Mouse (Mus musculus) forebrain, postnatal 0 days (tissue): ENCODE measurements around the gene Naa38. TPM values are rescaled to one million over a fixed set of nuclear protein-coding genes. Genes with fewer than 3 reads are reported as not detected.

Experiments
- ATAC-seq: fragments of 200-750 bp; cut with Nextera tagmentation; 2 replicates; pipeline ENCODE4 v1.8.0; 2017; ENCODE audit warnings: mild to moderate bottlenecking, moderate library complexity
- DNase-seq: peaks from one replicate; pipeline ENCODE4 v3.0.0-alpha.2; 2015
- H3K27ac ChIP-seq: fragments of 300-500 bp; sonication (generic); 2 replicates; pipeline ENCODE4 v1.5.1; 2014; ENCODE audit warnings: low read depth, mild to moderate bottlenecking, antibody characterized with exemption, low read length, moderate library complexity, mixed read lengths
- H3K27me3 ChIP-seq: fragments of 300-500 bp; sonication (generic); 2 replicates; pipeline ENCODE4 v1.6.1; 2014; ENCODE audit warnings: mild to moderate bottlenecking, low read length, mixed read lengths; ENCODE audit not compliant: insufficient read depth
- H3K36me3 ChIP-seq: fragments of 300-500 bp; sonication (generic); 2 replicates; pipeline ENCODE4 v1.6.1; 2014; ENCODE audit warnings: mild to moderate bottlenecking, moderate library complexity; ENCODE audit not compliant: insufficient read depth
- H3K4me1 ChIP-seq: fragments of 300-500 bp; sonication (generic); 2 replicates; pipeline ENCODE4 v1.6.1; 2014; ENCODE audit warnings: antibody characterized with exemption; ENCODE audit not compliant: insufficient read depth
- H3K4me2 ChIP-seq: fragments of 300-500 bp; sonication (generic); 2 replicates; pipeline ENCODE4 v1.6.1; 2014; ENCODE audit warnings: low read depth, mild to moderate bottlenecking, moderate library complexity
- H3K4me3 ChIP-seq: fragments of 300-500 bp; sonication (generic); 2 replicates; pipeline ENCODE4 v1.5.1; 2014; ENCODE audit warnings: low read depth, low read length, mixed read lengths
- H3K9ac ChIP-seq: fragments of 300-500 bp; sonication (generic); 2 replicates; pipeline ENCODE4 v1.6.1; 2014; ENCODE audit warnings: mild to moderate bottlenecking
- H3K9me3 ChIP-seq: fragments of 300-500 bp; sonication (generic); 2 replicates; pipeline ENCODE4 v1.6.1; 2016; ENCODE audit warnings: low read length
- CTCF ChIP-seq: sonication (generic); IDR thresholded peaks from 2 replicates; pipeline ENCODE4 v1.5.1; 2016; ENCODE audit warnings: antibody characterized with exemption, control low read depth, low read depth
- WGBS: fragments of 180-500 bp; shearing (Covaris S2); extraction: QIAGEN DNeasy Blood & Tissue Kit; methylation state at CpG from one replicate; pipeline ENCODE4 v1.1.7; 2014; 5-methylcytosine and 5-hydroxymethylcytosine counted together
- polyA plus RNA-seq: library from polyadenylated mRNA; unstranded; fragments of >200 nt; fragmentation: Nextera tagmentation; extraction: Ambion mirVana; gene quantifications from 2 replicates; pipeline ENCODE4 v1.2.1, GENCODE M21; 2015
- total RNA-seq: library from RNA; depleted of rRNA; stranded (reverse); fragments of >200 nt; gene quantifications from 2 replicates; pipeline ENCODE4 v1.2.3, GENCODE M21; 2014; rRNA removed

Naa38 gene
- total and polyA plus RNA-seq, 2 experiments from 2014 or later: 47.7 to 125 TPM

DNA sequence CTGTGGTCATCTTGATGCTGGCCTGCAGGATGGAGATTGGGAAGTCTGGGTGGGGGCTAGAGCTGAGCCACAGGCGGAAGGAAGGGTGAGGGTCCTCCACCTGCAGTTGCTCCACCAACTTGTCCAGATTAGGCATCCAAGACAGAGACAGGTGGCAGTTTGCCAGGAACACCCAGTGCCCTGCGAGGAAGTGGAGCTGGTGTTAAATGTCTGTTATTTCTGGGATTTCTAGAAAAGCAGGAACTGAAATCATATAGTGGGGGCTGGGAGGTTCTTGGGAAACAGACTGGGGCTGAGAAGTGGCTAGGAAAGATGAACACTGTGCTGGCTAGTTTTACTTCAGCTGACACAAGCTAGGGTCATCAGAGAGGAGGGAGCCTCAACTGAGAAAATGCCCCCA is 34.0 kb downstream of the Naa38 start:
- DNase-seq (no peak), ATAC-seq (no peak)
- Histone ChIP-seq H3K4me3 (no peak overlapping the region), H3K27me3 (no peaks in the 10 kb centered on the region), H3K4me2 (no peak overlapping the region), H3K9ac (no peak overlapping the region), H3K4me1 (no peaks in the 10 kb centered on the region), H3K36me3 (no peaks in the 10 kb centered on the region), H3K9me3 (no peaks in the 10 kb centered on the region), H3K27ac (no peak overlapping the region)
- no peak for TF ChIP-seq CTCF
- WGBS: 35% methylated on average over 2 of the region's 2 CpGs

GRCm38 (mm10) chr11:69430631-69431030 is 35.3 kb downstream of the Naa38 start:
- H3K4me1 ChIP-seq: no peaks in the 10 kb centered on the region
- no peak overlapping the region for H3K27ac ChIP-seq
- DNase-seq (no peak), ATAC-seq (no peak)
- H3K4me3 ChIP-seq: no peak overlapping the region
- H3K4me2 ChIP-seq: no peak overlapping the region
- no peaks in the 10 kb centered on the region for H3K27me3 ChIP-seq
- H3K36me3 ChIP-seq: no peaks in the 10 kb centered on the region
- no peak overlapping the region for H3K9ac ChIP-seq
- H3K9me3 ChIP-seq: no peaks in the 10 kb centered on the region
- TF ChIP-seq CTCF: no peak
- 88% methylated on average over 15 of the region's 15 CpGs for WGBS

- Histone ChIP-seq H3K4me1 (no peaks in the 10 kb centered on the region), H3K9me3 (no peaks in the 10 kb centered on the region), H3K9ac (no peak overlapping the region), H3K27ac (no peak overlapping the region), H3K36me3 (no peaks in the 10 kb centered on the region), H3K27me3 (no peaks in the 10 kb centered on the region), H3K4me2 (no peak overlapping the region), H3K4me3 (no peak overlapping the region)
- ATAC-seq (peak; percentile 93), DNase-seq (peak; percentile 90)
- WGBS: 30% methylated on average over 11 of the region's 11 CpGs
- peak; percentile 86 for TF ChIP-seq CTCF
Measured at GRCm38 (mm10) chr11:69431829-69432639, 36.7 kb downstream of the Naa38 start.

GRCm38 (mm10) chr11:69432640-69432982 is 37.3 kb downstream of the Naa38 start:
- WGBS: 74% methylated on average over 11 of the region's 11 CpGs
- no peaks in the 10 kb centered on the region for H3K4me1 ChIP-seq
- no peak overlapping the region for H3K4me2 ChIP-seq
- ATAC-seq (no peak), DNase-seq (no peak)
- no peaks in the 10 kb centered on the region for H3K27me3 ChIP-seq
- H3K9ac ChIP-seq: no peak overlapping the region
- no peak overlapping the region for H3K27ac ChIP-seq
- no peak overlapping the region for H3K4me3 ChIP-seq
- no peaks in the 10 kb centered on the region for H3K36me3 ChIP-seq
- H3K9me3 ChIP-seq: no peaks in the 10 kb centered on the region
- TF ChIP-seq CTCF: no peak

DNA sequence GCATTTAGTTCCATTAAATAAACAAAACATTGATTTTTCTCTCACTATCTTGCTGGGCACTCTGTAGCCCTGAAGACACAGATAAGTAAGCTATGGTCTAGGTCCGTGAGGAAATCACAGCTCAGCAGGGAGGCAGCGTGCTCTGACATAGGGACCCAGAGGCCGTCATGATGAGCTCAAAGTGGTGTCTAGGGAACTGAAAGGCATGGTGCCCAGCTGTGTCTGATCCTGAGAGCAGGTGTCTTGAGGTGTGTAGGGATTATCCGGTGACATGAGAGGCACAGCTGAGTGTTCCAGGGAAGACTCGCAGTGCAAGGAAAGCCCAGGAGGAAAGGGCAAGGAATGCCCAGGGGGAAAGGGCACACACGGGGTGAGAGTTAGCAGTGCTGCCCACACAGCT is 37.9 kb downstream of the Naa38 start:
- 75% methylated on average over 6 of the region's 6 CpGs for WGBS
- no peak overlapping the region for H3K4me2 ChIP-seq
- no peak overlapping the region for H3K27ac ChIP-seq
- ATAC-seq (no peak), DNase-seq (no peak)
- no peaks in the 10 kb centered on the region for H3K27me3 ChIP-seq
- H3K4me1 ChIP-seq: no peaks in the 10 kb centered on the region
- no peaks in the 10 kb centered on the region for H3K36me3 ChIP-seq
- H3K4me3 ChIP-seq: no peak overlapping the region
- H3K9me3 ChIP-seq: no peaks in the 10 kb centered on the region
- no peak overlapping the region for H3K9ac ChIP-seq
- TF ChIP-seq CTCF: no peak

GRCm38 (mm10) chr11:69437291-69437690 is 42.0 kb downstream of the Naa38 start:
- H3K36me3 ChIP-seq: no peaks in the 10 kb centered on the region

GRCm38 (mm10) chr11:69443328-69443727 is 48.0 kb downstream of the Naa38 start:
- Histone ChIP-seq H3K9ac (no peak overlapping the region), H3K27ac (no peak overlapping the region), H3K4me2 (no peak overlapping the region), H3K9me3 (no peaks in the 10 kb centered on the region), H3K4me1 (no peaks in the 10 kb centered on the region), H3K27me3 (no peaks in the 10 kb centered on the region), H3K4me3 (no peak overlapping the region), H3K36me3 (no peaks in the 10 kb centered on the region)
- ATAC-seq (no peak), DNase-seq (no peak)
- TF ChIP-seq CTCF: no peak
- WGBS: 61% methylated on average over 5 of the region's 5 CpGs

More at GRCm38 (mm10) chr11:69437291-69437690, 42.0 kb downstream of the Naa38 start:
- Histone ChIP-seq H3K4me2 (no peak overlapping the region), H3K9me3 (no peaks in the 10 kb centered on the region), H3K27me3 (no peaks in the 10 kb centered on the region), H3K27ac (no peak overlapping the region), H3K4me3 (no peak overlapping the region), H3K4me1 (no peaks in the 10 kb centered on the region), H3K9ac (no peak overlapping the region)
- WGBS: 58% methylated on average over 3 of the region's 3 CpGs
- DNase-seq: no peak
- no peak for ATAC-seq
- no peak for TF ChIP-seq CTCF

Other genes with a start within 250 kb of the Naa38 start
- 0.19 and 0.38 TPM in 2 replicates for gene Alox12b, start 238.5 kb upstream of the Naa38 start, total RNA-seq
- gene Alox12b, start 238.5 kb upstream of the Naa38 start, polyA plus RNA-seq: 0.15 and 0.46 TPM in 2 replicates
- gene Alox8, start 197.6 kb upstream of the Naa38 start, total RNA-seq: 1.2 and 1.7 TPM in 2 replicates
- 0.34 and 0.54 TPM in 2 replicates for gene Alox8, start 197.6 kb upstream of the Naa38 start, polyA plus RNA-seq
- gene Gucy2e, start 158.5 kb upstream of the Naa38 start, total RNA-seq: 0.67 and 0.77 TPM in 2 replicates
- 0.60 and 0.85 TPM in 2 replicates for gene Gucy2e, start 158.5 kb upstream of the Naa38 start, polyA plus RNA-seq
- gene Cntrob, start 71.7 kb upstream of the Naa38 start, total RNA-seq: 20.5 and 35.7 TPM in 2 replicates
- gene Cntrob, start 71.7 kb upstream of the Naa38 start, polyA plus RNA-seq: 12.1 and 13.0 TPM in 2 replicates
- gene Trappc1, start 71.5 kb upstream of the Naa38 start, total RNA-seq: 124 and 133 TPM in 2 replicates
- 149 and 178 TPM in 2 replicates for gene Trappc1, start 71.5 kb upstream of the Naa38 start, polyA plus RNA-seq
- 5.5 and 5.8 TPM in 2 replicates for gene Kcnab3, start 69.2 kb upstream of the Naa38 start, total RNA-seq
- 4.2 and 4.4 TPM in 2 replicates for gene Kcnab3, start 69.2 kb upstream of the Naa38 start, polyA plus RNA-seq
- 190 and 225 TPM in 2 replicates for gene Rnf227, start 55.0 kb upstream of the Naa38 start, total RNA-seq
- gene Rnf227, start 55.0 kb upstream of the Naa38 start, polyA plus RNA-seq: 200 and 231 TPM in 2 replicates
- 356 and 381 TPM in 2 replicates for gene Chd3, start 26.1 kb upstream of the Naa38 start, total RNA-seq
- 55.3 and 74.7 TPM in 2 replicates for gene Chd3, start 26.1 kb upstream of the Naa38 start, polyA plus RNA-seq
- gene Cyb5d1, start 144 bp downstream of the Naa38 start, total RNA-seq: 21.1 and 28.9 TPM in 2 replicates
- 17.0 and 24.2 TPM in 2 replicates for gene Cyb5d1, start 144 bp downstream of the Naa38 start, polyA plus RNA-seq
- 2.0 and 2.4 TPM in 2 replicates for gene Tmem88, start 2.7 kb downstream of the Naa38 start, total RNA-seq
- 6.8 and 7.7 TPM in 2 replicates for gene Tmem88, start 2.7 kb downstream of the Naa38 start, polyA plus RNA-seq
- 10.2 and 15.0 TPM in 2 replicates for gene Kdm6b, start 18.2 kb downstream of the Naa38 start, total RNA-seq
- gene Kdm6b, start 18.2 kb downstream of the Naa38 start, polyA plus RNA-seq: 18.1 and 30.2 TPM in 2 replicates
- gene Dnah2, start 153.6 kb downstream of the Naa38 start, total RNA-seq: 9.5 and 12.3 TPM in 2 replicates
- 1.8 and 3.0 TPM in 2 replicates for gene Dnah2, start 153.6 kb downstream of the Naa38 start, polyA plus RNA-seq
- 137 and 184 TPM in 2 replicates for gene Efnb3, start 164.7 kb downstream of the Naa38 start, total RNA-seq
- 149 and 171 TPM in 2 replicates for gene Efnb3, start 164.7 kb downstream of the Naa38 start, polyA plus RNA-seq
- 10.5 and 13.1 TPM in 2 replicates for gene Wrap53, start 184.8 kb downstream of the Naa38 start, total RNA-seq
- 14.6 and 17.3 TPM in 2 replicates for gene Wrap53, start 184.8 kb downstream of the Naa38 start, polyA plus RNA-seq
- gene Trp53, start 184.9 kb downstream of the Naa38 start, total RNA-seq: 40.1 and 43.1 TPM in 2 replicates
- gene Trp53, start 184.9 kb downstream of the Naa38 start, polyA plus RNA-seq: 52.4 and 59.8 TPM in 2 replicates
- 38.9 and 74.0 TPM in 2 replicates for gene Atp1b2, start 210.5 kb downstream of the Naa38 start, total RNA-seq
- gene Atp1b2, start 210.5 kb downstream of the Naa38 start, polyA plus RNA-seq: 83.2 and 106 TPM in 2 replicates
- not detected in 2 replicates for gene Shbg, start 222.4 kb downstream of the Naa38 start, total RNA-seq
- gene Shbg, start 222.4 kb downstream of the Naa38 start, polyA plus RNA-seq: not detected in 2 replicates
- 8.6 and 18.9 TPM in 2 replicates for gene Sat2, start 226.5 kb downstream of the Naa38 start, total RNA-seq
- gene Sat2, start 226.5 kb downstream of the Naa38 start, polyA plus RNA-seq: 27.3 and 28.0 TPM in 2 replicates
- 83.9 and 94.5 TPM in 2 replicates for gene Fxr2, start 237.5 kb downstream of the Naa38 start, total RNA-seq
- gene Fxr2, start 237.5 kb downstream of the Naa38 start, polyA plus RNA-seq: 23.1 and 25.2 TPM in 2 replicates